Mouse (Mus musculus) lung, adult 18-20 months (tissue): Measurements from ENCODE around the gene 4933402N22Rik.
"Not testable (repeated sequence)": the region's sequence is repeated elsewhere in the genome, so short reads cannot be mapped to it uniquely, and the experiment has no call there.

Experiments used
- DNase-seq, 2 experiments: peaks; one replicate each; pipeline ENCODE4 v3.0.0; 2022; ENCODE audit warnings: mixed read lengths in 2 of 2

The 4933402N22Rik gene

GRCm38 (mm10) chr5:11917743-11918142 lies at the start of gene 4933402N22Rik:
Gene 4933402N22Rik (plus strand): TSS chr5:11918043.
- DNase-seq, result not testable (repeated sequence)

DNA sequence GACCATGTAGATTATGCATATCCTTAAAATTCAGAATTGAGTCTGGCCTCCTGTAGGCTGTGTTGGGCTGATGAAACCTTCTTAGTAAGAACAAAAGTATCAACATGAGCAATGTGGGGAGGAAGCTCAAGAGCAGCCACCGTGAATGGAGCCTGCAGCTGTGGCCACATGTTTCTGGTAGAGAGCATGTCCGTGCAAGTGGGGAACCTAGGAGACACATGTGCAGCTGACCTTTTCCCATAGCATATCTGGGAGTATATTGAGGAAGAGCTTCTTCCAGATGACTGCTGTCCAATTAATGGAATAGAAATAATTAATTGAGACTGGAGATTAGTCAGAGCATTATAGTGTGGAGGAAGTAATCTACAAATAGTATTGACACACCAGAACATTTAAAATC lies 5.9 kb downstream of the 4933402N22Rik start:
- not testable (repeated sequence) for DNase-seq
